Comparison of ENCODE assay signal across 10 mouse cellular contexts in the genomic region with DNA sequence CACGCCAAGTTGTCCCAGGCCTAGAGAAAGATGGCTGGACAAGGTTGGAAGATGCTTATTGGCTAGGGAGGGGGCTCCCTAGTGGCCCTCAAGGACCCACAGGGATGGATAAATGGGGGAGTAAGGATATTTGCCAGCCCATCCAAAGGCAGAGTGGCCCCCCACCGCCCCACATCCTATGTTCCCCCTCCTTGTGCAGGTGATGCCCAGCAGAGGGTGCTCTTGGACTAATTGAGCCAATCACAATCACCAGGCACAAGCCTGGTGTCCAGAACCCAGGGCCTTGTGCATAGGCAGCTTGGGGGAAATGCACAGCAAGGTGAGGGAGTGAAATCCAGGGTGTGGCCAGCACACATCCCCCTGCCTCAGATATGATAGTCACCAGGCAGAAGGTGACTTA. TPM values are rescaled to one million over a fixed set of nuclear protein-coding genes. Genes with fewer than 3 reads are reported as not detected.
DNase-seq lines count a peak whose midpoint lies in the region; ATAC-seq lines count a peak whose summit lies in the region.
"Had no signal": no experiment of that assay in that cellular context is flagged by ENCODE, and none has a peak within 500 bp of the region (broad histone marks: within the 10 kb centered on the region; RNA-seq: fewer than 3 reads in every experiment).

No protein-coding gene starts in this region.

- no peak overlapping the region for H3K9ac ChIP-seq in lung, embryonic 16.5 days (ENCODE audit: low read length)

- 27% methylated on average over 2 of the region's 2 CpGs for WGBS in hindbrain, embryonic 10.5 days
- 20% methylated on average over 2 of the region's 2 CpGs for WGBS in lung, embryonic 16.5 days

- H3K36me3 ChIP-seq in hindbrain, embryonic 10.5 days, result no peaks in the 10 kb centered on the region
- H3K36me3 ChIP-seq in lung, embryonic 16.5 days (ENCODE audit: control insufficient read depth, insufficient read depth, low read length), result no peaks in the 10 kb centered on the region

- peak; percentile 40 to 68 for DNase-seq in left cerebral cortex, postnatal 14 days (ENCODE audit: low spot score in 2 of 2)
- DNase-seq in left cerebral cortex, adult 11 months (ENCODE audit: low spot score), result no peak
- DNase-seq in Muller cell, postnatal 12 days (ENCODE audit: inconsistent ontology term), result peak; percentile 47
- peak; percentile 76 for DNase-seq in embryo, embryonic 10.5 days (ENCODE audit: low spot score)
- peak; percentile 50 for DNase-seq in hindbrain, embryonic 10.5 days (ENCODE audit: low spot score)
- peak; percentile 65 to 71 for DNase-seq in right cerebral cortex, postnatal 10 days (ENCODE audit: low spot score in 2 of 2)
- no peak for DNase-seq in frontal cortex, postnatal 36 days (ENCODE audit: low spot score in 2 of 2)

- H3K4me3 ChIP-seq in hindbrain, embryonic 10.5 days, result peak overlapping the region; percentile 55
- no peak overlapping the region for H3K4me3 ChIP-seq in lung, embryonic 16.5 days (ENCODE audit: low read length)
- H3K4me3 ChIP-seq: erythroblast, embryonic 14.5 days; megakaryocyte, embryonic 14.5 days had no signal

- ATAC-seq in lung, embryonic 16.5 days (ENCODE audit: low read depth), result peak; percentile 39; the same call in 1 of the 2 replicates

- H3K9me3 ChIP-seq in hindbrain, embryonic 10.5 days, result no peaks in the 10 kb centered on the region
- no peaks in the 10 kb centered on the region for H3K9me3 ChIP-seq in lung, embryonic 16.5 days (ENCODE audit: control insufficient read depth, low read length)
- H3K9me3 ChIP-seq: megakaryocyte, embryonic 14.5 days had no signal

- peaks cover 12% of the 10 kb centered on the region for H3K27me3 ChIP-seq in hindbrain, embryonic 10.5 days (ENCODE audit: insufficient read depth, poor library complexity, severe bottlenecking)
- no peaks in the 10 kb centered on the region; the same call in 1 of the 2 replicates for H3K27me3 ChIP-seq in lung, embryonic 16.5 days (ENCODE audit: control insufficient read depth, insufficient read depth, low read depth, low read length)

- no peak overlapping the region for H3K4me2 ChIP-seq in lung, embryonic 16.5 days (ENCODE audit: low read depth, low read length)

- intact Hi-C loops in left cerebral cortex, postnatal 14 days (cut with DNase I), result loop anchor here (5.0 kb wide), 1 partner anchor 49 kb away; the partner anchor contains the start of gene Xrcc6

- H3K27ac ChIP-seq in hindbrain, embryonic 10.5 days, result peak overlapping the region; percentile 76; the same call in 1 of the 2 replicates
- H3K27ac ChIP-seq in lung, embryonic 16.5 days (ENCODE audit: low read length), result no peak overlapping the region

- peaks cover 47% of the 10 kb centered on the region for H3K4me1 ChIP-seq in hindbrain, embryonic 10.5 days (replicated peaks)
- H3K4me1 ChIP-seq in lung, embryonic 16.5 days (replicated peaks; ENCODE audit: control insufficient read depth, insufficient read depth, low read length), result peaks cover 17% of the 10 kb centered on the region

RNA-seq across cellular contexts. Expression of gene Csdc2, which starts 1.7 kb away (rescaled TPM):
- total RNA-seq in left cerebral cortex, postnatal 14 days (2021), result 100 to 1,000 TPM; 109 to 112 TPM
- polyA plus RNA-seq in hindbrain, embryonic 10.5 days (2016; fragmentation: Nextera tagmentation; extraction: Ambion mirVana), result 13.8 and 33.7 TPM in 2 replicates
- 10.0 and 10.7 TPM in 2 replicates for polyA plus RNA-seq in lung, embryonic 16.5 days (2015; fragmentation: Nextera tagmentation; extraction: Ambion mirVana)
- polyA plus RNA-seq: erythroblast, embryonic 14.5 days had no signal

RNA-seq across cellular contexts. Expression of gene Polr3h, which starts 12.2 kb away (rescaled TPM):
- 10 to 100 TPM; 52.8 to 53.9 TPM for total RNA-seq in left cerebral cortex, postnatal 14 days (2021)
- 84.8 and 86.3 TPM in 2 replicates for polyA plus RNA-seq in hindbrain, embryonic 10.5 days (2016; fragmentation: Nextera tagmentation; extraction: Ambion mirVana)
- 64.5 and 65.1 TPM in 2 replicates for polyA plus RNA-seq in lung, embryonic 16.5 days (2015; fragmentation: Nextera tagmentation; extraction: Ambion mirVana)

RNA-seq across cellular contexts. Expression of gene Pmm1, which starts 22.5 kb away (rescaled TPM):
- total RNA-seq in left cerebral cortex, postnatal 14 days (2021), result 100 to 1,000 TPM; 190 to 201 TPM
- polyA plus RNA-seq in hindbrain, embryonic 10.5 days (2016; fragmentation: Nextera tagmentation; extraction: Ambion mirVana), result 37.3 and 39.0 TPM in 2 replicates
- 37.7 and 41.7 TPM in 2 replicates for polyA plus RNA-seq in lung, embryonic 16.5 days (2015; fragmentation: Nextera tagmentation; extraction: Ambion mirVana)

RNA-seq across cellular contexts. Expression of gene 1700029P11Rik, which starts 42.1 kb away (rescaled TPM):
- not detected for total RNA-seq in left cerebral cortex, postnatal 14 days (2021)
- not detected in 2 replicates for polyA plus RNA-seq in hindbrain, embryonic 10.5 days (2016; fragmentation: Nextera tagmentation; extraction: Ambion mirVana)
- polyA plus RNA-seq in lung, embryonic 16.5 days (2015; fragmentation: Nextera tagmentation; extraction: Ambion mirVana), result not detected in 2 replicates
- polyA plus RNA-seq: erythroblast, embryonic 14.5 days had no signal

RNA-seq across cellular contexts. Expression of gene Xrcc6, which starts 49.4 kb away (rescaled TPM):
- 10 to 100 TPM; 18.7 to 23.9 TPM for total RNA-seq in left cerebral cortex, postnatal 14 days (2021)
- polyA plus RNA-seq in hindbrain, embryonic 10.5 days (2016; fragmentation: Nextera tagmentation; extraction: Ambion mirVana), result 62.1 and 75.1 TPM in 2 replicates
- polyA plus RNA-seq in lung, embryonic 16.5 days (2015; fragmentation: Nextera tagmentation; extraction: Ambion mirVana), result 72.0 and 77.0 TPM in 2 replicates

Comparison
In these comparisons a context has a peak if more than half of its experiments do, and no peak if none do; other contexts are left out.
1. DNase-seq: peak in left cerebral cortex, postnatal 14 days (2 of 2), Muller cell, postnatal 12 days (single experiment), embryo, embryonic 10.5 days (single experiment), hindbrain, embryonic 10.5 days (single experiment) and right cerebral cortex, postnatal 10 days (2 of 2); none in left cerebral cortex, adult 11 months (single experiment) and frontal cortex, postnatal 36 days (0 of 2).